Mouse (Mus musculus) neural tube, embryonic 11.5 days (tissue): ENCODE measurements around the gene Prss43. TPM values are rescaled to one million over a fixed set of nuclear protein-coding genes. Genes with fewer than 3 reads are reported as not detected.
"Not testable (repeated sequence)": the region's sequence is repeated elsewhere in the genome, so short reads cannot be mapped to it uniquely, and the experiment has no call there.

Source experiments
- ATAC-seq: fragments of 200-750 bp; cut with Nextera tagmentation; 2 replicates; pipeline ENCODE4 v1.8.0; 2017; ENCODE audit warnings: moderate number of reproducible peaks, mild to moderate bottlenecking, moderate TSS enrichment, moderate library complexity; ENCODE audit not compliant: insufficient read depth, low FRiP score, low TSS enrichment
- DNase-seq: peaks from one replicate; pipeline ENCODE4 v3.0.0-alpha.2; 2015; ENCODE audit warnings: low spot score
- H3K27ac ChIP-seq: fragments of 300-500 bp; sonication (generic); 2 replicates; pipeline ENCODE4 v1.5.1; 2014; ENCODE audit warnings: low read depth, mild to moderate bottlenecking, low read length
- H3K27me3 ChIP-seq: fragments of 300-500 bp; sonication (generic); 2 replicates; pipeline ENCODE4 v1.6.1; 2014; ENCODE audit warnings: mild to moderate bottlenecking, low read length, mixed read lengths; ENCODE audit not compliant: control insufficient read depth, insufficient read depth
- H3K36me3 ChIP-seq: fragments of 300-500 bp; sonication (generic); 2 replicates; pipeline ENCODE4 v1.6.1; 2014; ENCODE audit warnings: mild to moderate bottlenecking, low read length, moderate library complexity, mixed read lengths; ENCODE audit not compliant: control insufficient read depth, insufficient read depth
- H3K4me1 ChIP-seq: fragments of 300-500 bp; sonication (generic); 2 replicates; pipeline ENCODE4 v1.6.1; 2014; ENCODE audit warnings: low read length, mixed read lengths; ENCODE audit not compliant: control insufficient read depth, insufficient read depth
- H3K4me2 ChIP-seq: fragments of 300-500 bp; sonication (generic); 2 replicates; pipeline ENCODE4 v1.6.1; 2014; ENCODE audit warnings: low read depth, mild to moderate bottlenecking, moderate library complexity
- H3K4me3 ChIP-seq: fragments of 300-500 bp; sonication (generic); 2 replicates; pipeline ENCODE4 v1.5.1; 2014; ENCODE audit warnings: low read depth, low read length
- H3K9ac ChIP-seq: fragments of 300-500 bp; sonication (generic); 2 replicates; pipeline ENCODE4 v1.6.1; 2014; ENCODE audit warnings: mild to moderate bottlenecking, low read length
- H3K9me3 ChIP-seq: fragments of 300-500 bp; sonication (generic); 2 replicates; pipeline ENCODE4 v1.6.1; 2016; ENCODE audit warnings: low read length; ENCODE audit not compliant: control insufficient read depth
- WGBS: fragments of 180-500 bp; shearing (Covaris S2); extraction: QIAGEN DNeasy Blood & Tissue Kit; methylation state at CpG from one replicate; pipeline ENCODE4 v1.1.7; 2014; 5-methylcytosine and 5-hydroxymethylcytosine counted together
- polyA plus RNA-seq: library from polyadenylated mRNA; unstranded; fragments of >200 nt; fragmentation: Nextera tagmentation; extraction: Ambion mirVana; gene quantifications from 2 replicates; pipeline ENCODE4 v1.2.1, GENCODE M21; 2014

Prss43 gene
- polyA plus RNA-seq, 1 experiment from 2014 or later, result not detected

DNA sequence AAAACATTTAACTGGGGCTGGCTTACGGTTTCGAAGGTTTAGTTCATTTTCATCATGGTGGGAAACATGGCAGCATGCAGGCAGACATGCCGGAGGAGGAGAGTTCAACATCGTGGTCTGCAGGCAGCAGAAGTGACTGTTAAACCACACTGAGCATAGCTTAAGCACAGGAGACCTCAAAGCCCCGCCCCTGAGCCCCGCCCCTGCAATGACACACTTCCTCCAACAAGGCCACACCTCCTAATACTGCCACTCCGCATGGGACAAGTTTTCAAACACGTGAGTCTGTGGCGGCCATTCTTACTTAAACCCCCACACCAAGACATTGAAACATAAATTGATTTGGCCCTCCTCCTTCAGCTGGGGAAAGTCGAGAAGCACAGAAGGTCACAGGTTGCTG, 29.5 kb upstream of the Prss43 start:
- no peak for ATAC-seq
- no peaks in the 10 kb centered on the region for H3K4me1 ChIP-seq
- no peak overlapping the region for H3K4me2 ChIP-seq
- no peaks in the 10 kb centered on the region for H3K27me3 ChIP-seq
- WGBS, result 85% methylated on average over 10 of the region's 10 CpGs
- H3K4me3 ChIP-seq, result no peak overlapping the region
- no peak overlapping the region for H3K27ac ChIP-seq
- no peak overlapping the region for H3K9ac ChIP-seq
- no peaks in the 10 kb centered on the region for H3K36me3 ChIP-seq
- H3K9me3 ChIP-seq, result no peaks in the 10 kb centered on the region
- no peak for DNase-seq

GRCm38 (mm10) chr9:110797866-110798265, 28.6 kb upstream of the Prss43 start, which contains the start of gene Prss42:
Prss42 (plus strand) TSS chr9:110798166.
- DNase-seq (no peak), ATAC-seq (no peak)
- no peak within 1 kb of the TSS for H3K27ac ChIP-seq
- H3K9me3 ChIP-seq, result no peaks in the 10 kb centered on the region
- 94% methylated on average over 14 of the region's 14 CpGs for WGBS
- no peak within 1 kb of the TSS for H3K4me2 ChIP-seq
- H3K9ac ChIP-seq, result no peak within 1 kb of the TSS
- no peaks in the 10 kb centered on the region for H3K27me3 ChIP-seq
- H3K4me1 ChIP-seq, result no peaks in the 10 kb centered on the region
- H3K4me3 ChIP-seq, result no peak within 1 kb of the TSS
- no peaks in the 10 kb centered on the region for H3K36me3 ChIP-seq

DNA sequence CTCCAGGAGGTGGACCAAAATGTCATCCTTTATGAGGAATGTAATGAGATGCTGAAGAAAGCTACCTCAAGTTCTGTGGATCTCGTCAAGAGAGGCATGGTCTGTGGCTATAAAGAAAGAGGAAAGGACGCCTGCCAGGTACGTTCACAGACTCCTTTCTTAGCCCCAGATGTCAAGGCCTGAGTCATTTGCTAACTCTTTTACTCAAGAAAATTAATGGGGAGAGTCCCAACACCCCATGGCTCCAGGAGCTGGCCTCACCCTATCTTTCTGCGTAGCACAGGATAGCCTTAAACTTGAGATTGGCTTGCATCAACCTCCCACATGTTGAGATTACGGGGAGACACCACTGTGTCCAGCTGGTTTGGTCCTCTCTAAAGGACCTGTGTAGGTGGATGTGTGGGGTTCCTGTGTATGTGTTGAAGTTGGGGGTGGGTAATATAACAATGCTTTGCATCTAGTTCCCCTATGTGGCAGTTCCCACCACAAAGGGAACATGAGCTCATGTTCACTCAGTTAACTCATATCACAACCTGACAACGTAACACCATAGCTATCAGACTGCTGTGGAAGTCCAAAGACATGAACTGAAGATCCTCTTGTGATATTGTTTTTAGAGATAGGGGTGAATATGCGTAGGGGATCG, 25.5 kb upstream of the Prss43 start:
- no peak for DNase-seq
- no peaks in the 10 kb centered on the region for H3K27me3 ChIP-seq
- ATAC-seq, result no peak
- no peaks in the 10 kb centered on the region for H3K4me1 ChIP-seq
- no peak overlapping the region for H3K4me3 ChIP-seq
- 92% methylated on average over 8 of the region's 8 CpGs for WGBS
- no peak overlapping the region for H3K4me2 ChIP-seq
- H3K9ac ChIP-seq, result no peak overlapping the region
- H3K27ac ChIP-seq, result no peak overlapping the region
- H3K9me3 ChIP-seq, result no peaks in the 10 kb centered on the region
- no peaks in the 10 kb centered on the region for H3K36me3 ChIP-seq

DNA sequence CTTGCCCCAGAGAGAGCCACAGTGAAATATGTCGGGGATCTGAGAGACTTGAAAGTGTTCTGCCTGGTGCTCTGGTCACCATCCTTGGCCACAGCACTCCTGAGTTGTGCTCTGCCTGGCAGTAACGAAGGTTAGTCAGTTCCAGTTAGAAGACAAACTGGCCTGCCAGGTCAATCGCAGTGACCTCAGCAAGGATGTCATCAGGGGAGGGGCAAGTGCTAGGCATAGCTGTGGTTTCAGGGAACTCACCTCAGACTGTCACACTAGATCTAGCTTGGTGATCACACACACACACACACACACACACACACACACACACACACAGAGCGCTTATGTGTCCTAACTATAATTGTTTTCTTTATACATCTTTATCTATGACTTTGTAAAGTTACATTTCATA, 23.2 kb upstream of the Prss43 start:
- no peak for ATAC-seq
- no peak overlapping the region for H3K4me3 ChIP-seq

DNA sequence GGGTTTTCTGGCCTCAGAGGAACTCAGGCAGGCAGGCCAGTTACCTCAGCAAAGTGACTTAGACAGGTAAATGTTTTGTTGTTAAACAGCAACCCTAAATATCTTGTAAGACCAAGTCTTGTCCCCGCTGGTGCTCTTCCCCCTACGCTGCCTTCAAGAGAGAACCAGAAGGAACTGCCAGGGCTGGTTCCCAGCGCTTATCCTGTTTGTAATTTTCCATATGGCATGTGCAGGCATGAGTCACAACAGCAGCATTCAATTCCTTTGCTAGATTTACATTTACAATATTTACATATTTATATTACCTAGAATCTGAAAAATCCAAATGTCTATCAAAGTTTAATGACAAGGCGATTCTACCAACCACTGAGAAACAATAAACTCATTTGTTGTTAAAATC, 16.4 kb upstream of the Prss43 start:
- Histone ChIP-seq H3K9me3 (no peaks in the 10 kb centered on the region), H3K4me2 (no peak overlapping the region), H3K4me1 (no peaks in the 10 kb centered on the region), H3K9ac (no peak overlapping the region), H3K4me3 (no peak overlapping the region), H3K27ac (no peak overlapping the region), H3K27me3 (no peaks in the 10 kb centered on the region), H3K36me3 (no peaks in the 10 kb centered on the region)
- no peak for ATAC-seq
- DNase-seq, result no peak
- WGBS, result 87% methylated on average over 4 of the region's 4 CpGs

More for the DNA sequence above, 23.2 kb upstream of the Prss43 start:
- Histone ChIP-seq H3K4me1 (no peaks in the 10 kb centered on the region), H3K9me3 (no peaks in the 10 kb centered on the region), H3K27me3 (no peaks in the 10 kb centered on the region), H3K9ac (no peak overlapping the region), H3K36me3 (no peaks in the 10 kb centered on the region), H3K27ac (no peak overlapping the region), H3K4me2 (no peak overlapping the region)
- no peak for DNase-seq
- WGBS, result 72% methylated on average over 4 of the region's 4 CpGs

- no peak within 1 kb of the TSS for H3K4me3 ChIP-seq
- no peak for DNase-seq
- H3K9me3 ChIP-seq, result no peaks in the 10 kb centered on the region
- ATAC-seq, result no peak
- no peaks in the 10 kb centered on the region for H3K4me1 ChIP-seq
- WGBS, result 63% methylated on average over 18 of the region's 18 CpGs
- no peak within 1 kb of the TSS for H3K27ac ChIP-seq
- H3K36me3 ChIP-seq, result no peaks in the 10 kb centered on the region
- no peak within 1 kb of the TSS for H3K9ac ChIP-seq
- no peak within 1 kb of the TSS for H3K4me2 ChIP-seq
- no peaks in the 10 kb centered on the region for H3K27me3 ChIP-seq
Measured at GRCm38 (mm10) chr9:110813789-110814188, 12.7 kb upstream of the Prss43 start, which contains the start of gene Prss44. Prss44 (plus strand) TSS chr9:110813994.

DNA sequence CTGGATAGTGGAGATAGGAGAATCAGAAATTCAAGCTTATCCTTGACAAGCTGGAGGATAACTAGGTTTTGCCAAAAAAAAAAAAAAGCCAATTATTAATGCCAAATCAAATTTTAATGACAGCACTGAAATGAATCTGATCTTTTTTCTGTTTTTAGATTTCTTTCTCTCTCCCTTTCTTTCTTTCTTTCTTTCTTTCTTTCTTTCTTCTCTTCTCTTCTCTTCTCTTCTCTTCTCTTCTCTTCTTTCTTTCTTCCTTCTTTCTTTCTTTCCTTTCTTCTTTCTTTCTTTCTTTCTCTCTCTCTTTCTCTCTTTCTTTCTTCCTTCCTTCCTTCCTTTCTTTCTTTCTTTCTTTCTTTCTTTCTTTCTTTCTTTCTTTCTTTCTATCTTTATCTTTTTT, 5.9 kb upstream of the Prss43 start:
- not testable (repeated sequence) for ATAC-seq, H3K4me2 ChIP-seq, H3K36me3 ChIP-seq, DNase-seq, H3K9me3 ChIP-seq, H3K27me3 ChIP-seq, H3K4me3 ChIP-seq, H3K9ac ChIP-seq, H3K4me1 ChIP-seq, H3K27ac ChIP-seq

GRCm38 (mm10) chr9:110821436-110821835, 5.1 kb upstream of the Prss43 start:
- ATAC-seq, result no peak
- DNase-seq, result no peak
- Histone ChIP-seq H3K4me3 (no peak overlapping the region), H3K9ac (no peak overlapping the region), H3K36me3 (no peaks in the 10 kb centered on the region), H3K27me3 (no peaks in the 10 kb centered on the region), H3K9me3 (no peaks in the 10 kb centered on the region), H3K4me1 (no peaks in the 10 kb centered on the region), H3K4me2 (no peak overlapping the region), H3K27ac (no peak overlapping the region)
- 85% methylated on average over 7 of the region's 7 CpGs for WGBS

- Histone ChIP-seq H3K9me3 (no peaks in the 10 kb centered on the region), H3K4me2 (no peak overlapping the region), H3K36me3 (no peaks in the 10 kb centered on the region), H3K9ac (no peak overlapping the region), H3K27ac (no peak overlapping the region), H3K4me1 (no peaks in the 10 kb centered on the region), H3K27me3 (no peaks in the 10 kb centered on the region), H3K4me3 (no peak overlapping the region)
- ATAC-seq (no peak), DNase-seq (no peak)
- WGBS, result 95% methylated on average over 4 of the region's 4 CpGs
Measured at GRCm38 (mm10) chr9:110825426-110825825, 1.1 kb upstream of the Prss43 start.
